Mouse (Mus musculus): ENCODE measurements around the gene Ripk4.

GRCm38 (mm10) chr16:97719392-97719983, 44.1 kb downstream of the Ripk4 start:
- no peak for TF ChIP-seq CTCF (IDR thresholded peaks at IDR 0.05; ENCODE audit: extremely low read depth, insufficient read length, insufficient replicate concordance, low read depth, low read length)
- no peak for TF ChIP-seq POLR2A (IDR thresholded peaks at IDR 0.05; ENCODE audit: low read depth, low read length)
